In genomic region chr12:102419544-102419943, GRCm38 (mm10) we compare ENCODE assay signal across 8 mouse cellular contexts. TPM values are rescaled to one million over a fixed set of nuclear protein-coding genes. Genes with fewer than 3 reads are reported as not detected.
DNase-seq lines count a peak whose midpoint lies in the region; ATAC-seq and TF ChIP-seq lines count a peak whose summit lies in the region.

No protein-coding gene starts in this region.

- WGBS in kidney, adult 2 months = 37% methylated on average over 3 of the region's 3 CpGs
- 63% methylated on average over 3 of the region's 3 CpGs for WGBS in midbrain, embryonic 11.5 days

- peak; percentile 22; the same call in 1 of the 2 replicates for ATAC-seq in midbrain, embryonic 11.5 days (ENCODE audit: low FRiP score)

- intact Hi-C loops in gastrocnemius, postnatal 36 days (cut with DNase I) = no loop called here

- H3K9me3 ChIP-seq in midbrain, embryonic 11.5 days (ENCODE audit: control insufficient read depth, low read length) = no peaks in the 10 kb centered on the region

- no peak overlapping the region for H3K9ac ChIP-seq in midbrain, embryonic 11.5 days (ENCODE audit: low read length)

- no peaks in the 10 kb centered on the region for H3K27me3 ChIP-seq in kidney, adult 2 months (replicated peaks; ENCODE audit: control insufficient read depth, insufficient read depth, low read length)
- no peaks in the 10 kb centered on the region for H3K27me3 ChIP-seq in midbrain, embryonic 11.5 days (ENCODE audit: control insufficient read depth, insufficient read depth, low read length)

- TF ChIP-seq CTCF in kidney, adult 2 months (conservative IDR thresholded peaks at IDR 0.05; ENCODE audit: insufficient read depth, insufficient read length, low read depth, low read length) = no peak

- H3K4me1 ChIP-seq in kidney, adult 2 months (ENCODE audit: control insufficient read depth, insufficient read depth, low read length) = peaks cover 33% of the 10 kb centered on the region; the same call in 1 of the 2 replicates
- peaks cover 3% of the 10 kb centered on the region; the same call in 1 of the 2 replicates for H3K4me1 ChIP-seq in midbrain, embryonic 11.5 days (ENCODE audit: control insufficient read depth, insufficient read depth, low read length)

- H3K4me2 ChIP-seq in midbrain, embryonic 11.5 days = no peak overlapping the region

- no peak overlapping the region for H3K4me3 ChIP-seq in kidney, adult 2 months (ENCODE audit: insufficient read depth, low read depth, low read length)
- H3K4me3 ChIP-seq in midbrain, embryonic 11.5 days (ENCODE audit: low read depth, low read length) = no peak overlapping the region

- DNase-seq in kidney, adult 2 months = peak; percentile 45
- DNase-seq in kidney, adult 8-10 months = no peak
- DNase-seq in brain, adult 2 months (ENCODE audit: low read depth, low spot score) = peak; percentile 92
- DNase-seq in fibroblast of lung, adult 2 months (ENCODE audit: low read depth) = peak; percentile 55
- peak; percentile 83 for DNase-seq in midbrain, embryonic 11.5 days (ENCODE audit: low spot score, missing footprints)
- no peak for DNase-seq in adipocyte (ENCODE audit: low spot score)
- DNase-seq in spleen, postnatal 36 days (ENCODE audit: low spot score in 2 of 2) = no peak
- DNase-seq in gastrocnemius, postnatal 36 days = no peak

- TF ChIP-seq POLR2A in kidney, adult 2 months (IDR thresholded peaks at IDR 0.05; ENCODE audit: low read depth, low read length) = no peak

- 0 out of 2 replicates have a peak, but pooled peaks cover 4% of the 10 kb centered on the region for H3K36me3 ChIP-seq in kidney, adult 2 months (ENCODE audit: control insufficient read depth, insufficient read depth, low read length)
- H3K36me3 ChIP-seq in midbrain, embryonic 11.5 days (ENCODE audit: control insufficient read depth, insufficient read depth, low read length) = no peaks in the 10 kb centered on the region

- H3K27ac ChIP-seq in kidney, adult 2 months (ENCODE audit: insufficient read depth, low read depth, low read length) = peak overlapping the region; percentile 51
- H3K27ac ChIP-seq in midbrain, embryonic 11.5 days (ENCODE audit: low read depth, low read length) = no peak overlapping the region

RNA-seq across cellular contexts. Expression of gene Lgmn, which starts 20.1 kb away (rescaled TPM):
- polyA plus RNA-seq in kidney, adult 2 months (2012; rRNA removed) = 1,163 and 1,191 TPM in 2 replicates
- polyA plus RNA-seq in midbrain, embryonic 11.5 days (2014; fragmentation: Nextera tagmentation; extraction: Ambion mirVana) = 61.3 and 63.6 TPM in 2 replicates
- total RNA-seq in gastrocnemius, postnatal 36 days (2021) = 10 to 100 TPM; 26.2 to 27.7 TPM

RNA-seq across cellular contexts. Expression of gene Golga5, which starts 49.4 kb away (rescaled TPM):
- 12.8 and 14.8 TPM in 2 replicates for polyA plus RNA-seq in kidney, adult 2 months (2012; rRNA removed)
- polyA plus RNA-seq in midbrain, embryonic 11.5 days (2014; fragmentation: Nextera tagmentation; extraction: Ambion mirVana) = 31.6 and 32.9 TPM in 2 replicates
- total RNA-seq in gastrocnemius, postnatal 36 days (2021) = 10 to 100 TPM; 19.6 to 24.5 TPM

Comparison
In these comparisons a context has a peak if more than half of its experiments do, and no peak if none do; other contexts are left out.
1. DNase-seq: peak in kidney, adult 2 months (single experiment), brain, adult 2 months (single experiment), fibroblast of lung, adult 2 months (single experiment) and midbrain, embryonic 11.5 days (single experiment); none in kidney, adult 8-10 months (0 of 2), adipocyte (single experiment), spleen, postnatal 36 days (0 of 2) and gastrocnemius, postnatal 36 days (0 of 2).
2. RNA of gene Lgmn, which starts 20.1 kb away (polyA plus RNA-seq): 1,163 to 1,191 TPM in kidney, adult 2 months; 61.3 to 63.6 TPM in midbrain, embryonic 11.5 days; every median in the first group is over 10 times any median in the second.